In genomic region chr2:114898812-114899211, GRCm38 (mm10) we compare ENCODE assay signal across 15 mouse cellular contexts.
"Had no signal": no experiment of that assay in that cellular context is flagged by ENCODE, and none has a peak within 500 bp of the region (broad histone marks: within the 10 kb centered on the region; RNA-seq: fewer than 3 reads in every experiment).

No protein-coding gene starts in this region.

- DNase-seq: gastrocnemius, postnatal 14 days; gastrocnemius, postnatal 36 days; heart, adult 11 months; heart, adult 2 months; heart, postnatal 14 days; heart, postnatal 36 days; kidney, adult 11 months; kidney, adult 2 months; kidney, adult 9 months; kidney, postnatal 14 days; kidney, postnatal 4 days; liver; liver, embryonic 13.5 days had no signal

- ATAC-seq: hindbrain, postnatal 0 days; intestine, embryonic 16.5 days had no signal
